Mouse (Mus musculus) heart, embryonic 15.5 days (tissue): Measurements from ENCODE around the gene Ptger4. TPM values are rescaled to one million over a fixed set of nuclear protein-coding genes. Genes with fewer than 3 reads are reported as not detected.
"Not testable (repeated sequence)": the region's sequence is repeated elsewhere in the genome, so short reads cannot be mapped to it uniquely, and the experiment has no call there.

Experiments
- ATAC-seq: fragments of 200-750 bp; cut with Nextera tagmentation; replicated peaks from 2 replicates; pipeline ENCODE4 v1.8.0; 2017; ENCODE audit warnings: low read depth, moderate TSS enrichment; ENCODE audit not compliant: insufficient number of reproducible peaks, insufficient read depth, low FRiP score
- H3K27ac ChIP-seq: fragments of 300-500 bp; sonication (generic); 2 replicates; pipeline ENCODE4 v1.5.1; 2015; ENCODE audit warnings: mild to moderate bottlenecking, inconsistent platforms
- H3K27me3 ChIP-seq: fragments of 300-500 bp; sonication (generic); 2 replicates; pipeline ENCODE4 v1.6.1; 2015; ENCODE audit warnings: inconsistent platforms
- H3K36me3 ChIP-seq: fragments of 300-500 bp; sonication (generic); 2 replicates; pipeline ENCODE4 v1.6.1; 2015; ENCODE audit warnings: mild to moderate bottlenecking, inconsistent platforms
- H3K4me1 ChIP-seq: fragments of 300-500 bp; sonication (generic); replicated peaks from 2 replicates; pipeline ENCODE4 v1.6.1; 2015; ENCODE audit warnings: inconsistent platforms
- H3K4me2 ChIP-seq: fragments of 300-500 bp; sonication (generic); 2 replicates; pipeline ENCODE4 v1.6.1; 2015; ENCODE audit warnings: inconsistent platforms, mild to moderate bottlenecking, moderate library complexity
- H3K4me3 ChIP-seq: fragments of 300-500 bp; sonication (generic); 2 replicates; pipeline ENCODE4 v1.5.1; 2015; ENCODE audit warnings: mild to moderate bottlenecking, inconsistent platforms
- H3K9ac ChIP-seq: fragments of 300-500 bp; sonication (generic); 2 replicates; pipeline ENCODE4 v1.6.1; 2015; ENCODE audit warnings: mild to moderate bottlenecking, inconsistent platforms
- H3K9me3 ChIP-seq: fragments of 300-500 bp; sonication (generic); replicated peaks from 2 replicates; pipeline ENCODE4 v1.6.1; 2016; ENCODE audit warnings: inconsistent platforms
- WGBS: fragments of 180-500 bp; shearing (Covaris S2); methylation state at CpG from one replicate; pipeline ENCODE4 v1.1.7; 2015; ENCODE audit warnings: mixed read lengths; 5-methylcytosine and 5-hydroxymethylcytosine counted together
- polyA plus RNA-seq: library from polyadenylated mRNA; unstranded; fragments of >200 nt; fragmentation: Nextera tagmentation; extraction: Ambion mirVana; gene quantifications from 2 replicates; pipeline ENCODE4 v1.2.1, GENCODE M21; 2015

The Ptger4 gene
- polyA plus RNA-seq, 1 experiment from 2014 or later = 4.2 TPM

GRCm38 (mm10) chr15:5237012-5237660 lies 6.9 kb downstream of the Ptger4 start:
- peaks cover 8% of the 10 kb centered on the region for H3K27me3 ChIP-seq
- H3K4me3 ChIP-seq = no peak overlapping the region

DNA sequence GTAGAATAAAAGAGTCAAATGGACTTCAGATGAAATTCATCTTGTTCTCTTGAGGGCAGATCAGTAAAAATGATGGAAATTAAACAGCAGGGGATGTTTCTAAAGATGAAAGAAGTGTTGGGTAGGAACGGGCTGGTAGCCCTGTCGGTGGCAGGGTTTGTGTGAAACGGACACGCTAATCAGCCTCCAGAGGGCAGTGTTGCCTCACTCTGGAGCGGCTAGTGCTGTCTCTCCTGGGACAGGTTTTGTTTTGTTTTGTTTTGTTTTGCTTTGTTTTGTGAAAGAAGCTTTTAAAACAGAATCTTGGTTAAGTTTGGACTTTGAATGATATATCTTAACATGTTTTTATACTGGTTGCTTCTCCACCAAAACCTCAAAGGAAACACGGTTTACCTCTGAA lies 7.4 kb downstream of the Ptger4 start:
- H3K9ac ChIP-seq = no peak overlapping the region
- H3K4me2 ChIP-seq = no peak overlapping the region
- 15% methylated on average over 6 of the region's 6 CpGs for WGBS

More at GRCm38 (mm10) chr15:5237012-5237660, 6.9 kb downstream of the Ptger4 start:
- H3K27ac ChIP-seq = no peak overlapping the region
- no peaks in the 10 kb centered on the region for H3K36me3 ChIP-seq
- no peak for ATAC-seq
- WGBS = 42% methylated on average over 7 of the region's 7 CpGs
- H3K4me2 ChIP-seq = no peak overlapping the region
- peaks cover 11% of the 10 kb centered on the region for H3K4me1 ChIP-seq
- no peaks in the 10 kb centered on the region for H3K9me3 ChIP-seq
- no peak overlapping the region for H3K9ac ChIP-seq

DNA sequence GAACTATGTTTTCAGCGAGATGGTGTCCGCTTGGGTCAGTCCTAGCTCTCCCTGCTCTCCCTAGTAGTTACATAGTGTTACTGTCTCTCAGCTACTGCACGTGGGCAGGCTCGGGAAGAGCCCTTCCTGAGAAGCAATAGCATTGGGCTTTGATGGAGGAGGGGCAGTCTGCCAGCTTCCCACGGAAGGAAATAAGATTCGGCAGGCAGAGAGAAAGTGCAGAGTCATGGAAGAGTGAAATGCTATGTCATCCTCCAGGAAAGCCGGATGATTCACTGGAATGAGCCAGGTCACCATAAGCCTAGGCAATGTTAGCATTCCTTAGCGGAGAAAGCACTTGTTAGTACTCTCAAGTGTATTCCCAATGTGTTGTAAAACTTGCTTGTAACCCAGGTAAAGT lies 8.5 kb downstream of the Ptger4 start:
- Histone ChIP-seq H3K36me3 (no peaks in the 10 kb centered on the region), H3K9me3 (no peaks in the 10 kb centered on the region), H3K27ac (no peak overlapping the region), H3K27me3 (no peaks in the 10 kb centered on the region), H3K4me3 (no peak overlapping the region), H3K4me1 (peaks cover 7% of the 10 kb centered on the region; the same call in 1 of the 2 replicates), H3K9ac (no peak overlapping the region), H3K4me2 (peak overlapping the region; percentile 19; the same call in 1 of the 2 replicates)
- 25% methylated on average over 8 of the region's 8 CpGs for WGBS
- no peak for ATAC-seq

More for the DNA sequence above, 7.4 kb downstream of the Ptger4 start:
- ATAC-seq = no peak
- Histone ChIP-seq H3K4me1 (peaks cover 7% of the 10 kb centered on the region; the same call in 1 of the 2 replicates), H3K27ac (no peak overlapping the region), H3K36me3 (no peaks in the 10 kb centered on the region), H3K9me3 (no peaks in the 10 kb centered on the region), H3K4me3 (no peak overlapping the region), H3K27me3 (peaks cover 4% of the 10 kb centered on the region; the same call in 1 of the 2 replicates)

GRCm38 (mm10) chr15:5234659-5235058 lies 9.3 kb downstream of the Ptger4 start:
- peaks cover 7% of the 10 kb centered on the region; the same call in 1 of the 2 replicates for H3K4me1 ChIP-seq
- H3K27me3 ChIP-seq = no peaks in the 10 kb centered on the region
- H3K9ac ChIP-seq = no peak overlapping the region
- WGBS = 83% methylated on average over 16 of the region's 16 CpGs
- H3K4me2 ChIP-seq = no peak overlapping the region
- H3K36me3 ChIP-seq = no peaks in the 10 kb centered on the region
- no peak overlapping the region for H3K4me3 ChIP-seq
- ATAC-seq = no peak
- no peak overlapping the region for H3K27ac ChIP-seq
- no peaks in the 10 kb centered on the region for H3K9me3 ChIP-seq

DNA sequence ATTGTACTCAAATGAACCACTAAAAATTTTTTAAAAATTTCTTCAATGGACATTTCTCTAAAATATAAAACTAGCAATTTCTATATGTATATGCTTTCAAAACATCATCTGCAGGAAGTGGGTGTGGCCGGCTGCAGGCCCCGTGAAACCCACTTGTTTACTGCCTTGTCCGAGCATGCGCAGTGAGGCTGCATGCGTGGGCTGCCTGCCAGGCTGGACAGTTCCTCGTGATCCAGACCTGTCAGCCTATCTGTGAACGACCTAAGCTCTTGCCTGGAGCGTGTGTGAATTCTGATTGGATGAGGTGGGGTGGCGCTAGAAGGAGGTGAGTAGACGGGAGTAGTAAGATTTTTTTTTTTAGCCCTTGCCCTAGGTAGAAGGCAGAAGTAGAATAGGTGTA lies 13.2 kb downstream of the Ptger4 start:
- not testable (repeated sequence) for H3K4me1 ChIP-seq, H3K9ac ChIP-seq, H3K27ac ChIP-seq, H3K9me3 ChIP-seq, H3K27me3 ChIP-seq, H3K4me2 ChIP-seq, ATAC-seq, H3K36me3 ChIP-seq, H3K4me3 ChIP-seq
- WGBS = 70% methylated on average over 10 of the region's 10 CpGs

- H3K4me2 ChIP-seq = no peak overlapping the region
- no peak overlapping the region for H3K4me3 ChIP-seq
- H3K4me1 ChIP-seq = no peaks in the 10 kb centered on the region
- H3K9ac ChIP-seq = no peak overlapping the region
- no peak overlapping the region for H3K27ac ChIP-seq
- no peak for ATAC-seq
- no peaks in the 10 kb centered on the region for H3K27me3 ChIP-seq
- H3K9me3 ChIP-seq = no peaks in the 10 kb centered on the region
- H3K36me3 ChIP-seq = no peaks in the 10 kb centered on the region; the same call in 1 of the 2 replicates
- WGBS = 88% methylated on average over 6 of the region's 6 CpGs
These were observed 23.5 kb downstream of the Ptger4 start for GRCm38 (mm10) chr15:5220491-5220890.

- H3K9me3 ChIP-seq = no peaks in the 10 kb centered on the region
- no peak overlapping the region for H3K4me2 ChIP-seq
- 0 out of 2 replicates have a peak, but pooled peaks cover 7% of the 10 kb centered on the region for H3K36me3 ChIP-seq
- WGBS = 98% methylated on average over 3 of the region's 3 CpGs
- no peak overlapping the region for H3K9ac ChIP-seq
- ATAC-seq = no peak
- no peak overlapping the region for H3K27ac ChIP-seq
- peaks cover 4% of the 10 kb centered on the region; the same call in 1 of the 2 replicates for H3K4me1 ChIP-seq
- H3K27me3 ChIP-seq = no peaks in the 10 kb centered on the region
- no peak overlapping the region for H3K4me3 ChIP-seq
These were observed 34.9 kb downstream of the Ptger4 start for GRCm38 (mm10) chr15:5209116-5209515.

DNA sequence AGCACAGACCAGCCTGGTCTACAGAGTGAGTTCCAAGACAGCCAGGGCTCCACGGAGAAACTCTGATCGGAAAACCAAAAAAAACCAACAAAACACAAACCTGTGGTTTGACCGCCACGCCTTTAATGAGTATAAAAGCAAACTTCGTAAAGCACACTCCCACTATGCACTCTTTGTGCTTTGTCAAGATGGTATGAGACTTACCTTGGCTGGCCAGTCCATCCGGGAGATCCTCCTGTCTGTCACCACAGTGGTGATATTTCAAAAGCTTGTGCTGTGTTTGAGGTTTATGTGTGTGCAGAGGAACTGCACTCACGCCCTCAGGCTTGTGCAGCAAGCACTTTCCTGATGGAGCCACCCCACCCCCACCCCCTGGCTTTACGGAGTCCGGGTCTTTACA lies 38.8 kb downstream of the Ptger4 start:
- no peaks in the 10 kb centered on the region for H3K27me3 ChIP-seq
- no peak overlapping the region for H3K4me3 ChIP-seq
- no peaks in the 10 kb centered on the region for H3K9me3 ChIP-seq
- no peak overlapping the region for H3K4me2 ChIP-seq
- 83% methylated on average over 9 of the region's 9 CpGs for WGBS
- no peak overlapping the region for H3K9ac ChIP-seq
- no peak overlapping the region for H3K27ac ChIP-seq
- no peaks in the 10 kb centered on the region; the same call in 1 of the 2 replicates for H3K36me3 ChIP-seq
- H3K4me1 ChIP-seq = no peaks in the 10 kb centered on the region
- ATAC-seq = no peak

DNA sequence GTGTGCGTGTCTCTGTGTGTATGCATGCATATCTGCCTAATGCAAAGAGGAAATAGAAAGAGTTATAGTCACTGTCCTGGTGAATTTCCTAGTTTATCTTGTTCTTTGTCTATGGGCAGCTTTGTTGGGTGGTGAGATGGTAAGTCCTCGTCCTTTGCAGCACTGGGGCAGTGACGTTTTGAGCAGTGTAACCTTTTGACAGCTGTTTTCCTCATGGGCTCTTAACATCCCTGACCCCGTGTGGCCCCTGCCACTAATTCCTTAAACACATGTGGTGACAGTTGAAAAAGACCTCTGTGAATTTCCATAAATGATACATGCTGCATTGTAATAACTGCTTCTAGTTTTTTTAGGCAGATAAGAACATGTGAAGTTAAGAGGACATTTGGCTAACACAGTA lies 47.3 kb downstream of the Ptger4 start:
- 48% methylated on average over 4 of the region's 4 CpGs for WGBS
- H3K36me3 ChIP-seq = peaks cover 3% of the 10 kb centered on the region; the same call in 1 of the 2 replicates

DNA sequence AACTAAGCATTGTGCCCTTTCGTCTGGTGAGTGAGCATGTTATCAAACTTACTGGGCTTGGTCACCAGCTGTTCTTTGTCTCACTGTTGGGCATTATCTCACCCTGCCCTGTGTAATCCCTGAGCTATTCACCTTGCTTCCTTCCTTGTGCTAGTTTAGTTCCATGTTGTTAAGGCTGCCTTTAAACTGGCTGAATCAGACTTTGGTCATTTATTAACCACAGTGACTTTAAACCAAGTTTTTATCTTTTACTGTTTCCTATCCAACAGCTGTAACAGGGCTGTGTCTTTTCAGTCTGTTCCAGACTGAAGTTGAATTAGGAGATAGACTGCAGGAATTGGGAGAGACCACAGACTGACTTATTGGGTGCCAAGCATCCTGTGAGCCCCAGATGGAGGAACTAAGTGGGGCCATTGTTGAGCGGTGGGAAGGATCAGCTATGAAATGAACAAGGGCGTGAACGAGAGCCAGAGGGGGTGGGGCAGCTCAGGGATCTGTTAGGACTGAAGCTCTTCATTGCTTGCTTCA lies 47.9 kb downstream of the Ptger4 start:
- peaks cover 24% of the 10 kb centered on the region for H3K4me1 ChIP-seq
- H3K36me3 ChIP-seq = peaks cover 9% of the 10 kb centered on the region; the same call in 1 of the 2 replicates
- no peak overlapping the region for H3K4me2 ChIP-seq
- H3K9ac ChIP-seq = no peak overlapping the region
- H3K27ac ChIP-seq = peak overlapping the region; percentile 8
- H3K4me3 ChIP-seq = no peak overlapping the region
- 28% methylated on average over 4 of the region's 4 CpGs for WGBS
- no peaks in the 10 kb centered on the region for H3K9me3 ChIP-seq
- peak; percentile 64; the same call in 1 of the 2 replicates for ATAC-seq
- no peaks in the 10 kb centered on the region for H3K27me3 ChIP-seq

More for the DNA sequence above, 47.3 kb downstream of the Ptger4 start:
- Histone ChIP-seq H3K27me3 (no peaks in the 10 kb centered on the region), H3K9me3 (no peaks in the 10 kb centered on the region), H3K4me3 (no peak overlapping the region), H3K9ac (no peak overlapping the region), H3K4me1 (peaks cover 24% of the 10 kb centered on the region), H3K4me2 (no peak overlapping the region), H3K27ac (0 out of 2 replicates have a peak overlapping the region, but pooled peaks have one; percentile 8)
- no peak for ATAC-seq

DNA sequence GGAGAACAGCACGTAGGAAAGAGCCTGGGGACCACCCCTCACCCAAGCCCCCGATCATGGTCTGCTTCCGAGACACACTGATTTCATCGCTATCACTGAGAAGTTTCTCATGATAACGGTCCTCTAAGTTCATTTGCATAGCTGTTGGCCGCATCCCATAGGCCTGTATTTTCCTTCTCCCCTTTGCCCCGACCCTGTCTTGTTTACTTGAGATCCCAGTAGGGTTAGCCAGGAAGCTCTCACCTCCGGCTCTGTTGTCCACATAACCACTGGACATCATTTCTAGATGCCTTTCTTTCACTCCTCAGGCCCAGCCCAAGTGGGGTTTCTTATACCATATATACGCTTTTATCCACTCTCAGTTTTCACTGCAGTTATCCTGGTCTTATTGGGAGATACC lies 49.1 kb downstream of the Ptger4 start:
- 70% methylated on average over 9 of the region's 9 CpGs for WGBS
- H3K4me1 ChIP-seq = peaks cover 24% of the 10 kb centered on the region
- peaks cover 18% of the 10 kb centered on the region for H3K36me3 ChIP-seq
- H3K9ac ChIP-seq = no peak overlapping the region
- H3K27ac ChIP-seq = no peak overlapping the region
- no peak overlapping the region for H3K4me3 ChIP-seq
- H3K9me3 ChIP-seq = no peaks in the 10 kb centered on the region
- no peak overlapping the region for H3K4me2 ChIP-seq
- H3K27me3 ChIP-seq = no peaks in the 10 kb centered on the region
- ATAC-seq = no peak

DNA sequence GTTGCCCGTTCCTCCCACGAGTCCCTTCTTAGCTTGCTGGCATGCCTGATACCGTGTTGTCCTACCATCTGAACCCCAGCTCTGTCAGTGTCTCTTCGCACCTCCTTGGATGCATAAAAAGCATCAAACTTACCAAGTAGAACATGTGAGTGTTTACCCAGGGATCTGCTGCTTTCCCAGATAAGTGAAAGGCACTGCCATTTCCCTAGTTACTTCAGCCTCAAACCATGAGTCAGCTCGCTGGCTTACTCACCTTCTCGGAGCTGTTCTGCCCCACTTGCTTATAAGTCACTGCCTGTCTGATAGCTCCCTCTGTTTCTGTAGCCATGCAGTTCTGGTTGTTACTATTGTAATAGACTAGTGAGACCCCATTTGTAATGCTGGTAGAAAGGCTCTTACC lies 49.5 kb downstream of the Ptger4 start:
- 71% methylated on average over 6 of the region's 6 CpGs for WGBS
- H3K36me3 ChIP-seq = peaks cover 22% of the 10 kb centered on the region
- ATAC-seq = no peak
- no peak overlapping the region for H3K4me2 ChIP-seq
- H3K27ac ChIP-seq = no peak overlapping the region
- no peak overlapping the region for H3K9ac ChIP-seq
- peaks cover 24% of the 10 kb centered on the region for H3K4me1 ChIP-seq
- no peaks in the 10 kb centered on the region for H3K9me3 ChIP-seq
- no peaks in the 10 kb centered on the region for H3K27me3 ChIP-seq
- no peak overlapping the region for H3K4me3 ChIP-seq
